Mouse (Mus musculus) activated CD4-positive, CD25-positive, alpha-beta regulatory T cell, adult 9 weeks (primary cell): ENCODE results near the gene Ctsd. TPM values are rescaled to one million over a fixed set of nuclear protein-coding genes. Genes with fewer than 3 reads are reported as not detected.

Source experiments
- polyA plus RNA-seq: library from polyadenylated mRNA; unstranded; fragments of 100-300 nt; shearing (Covaris generic); gene quantifications from one replicate; pipeline ENCODE4 v1.2.1, GENCODE M21; 2017

The Ctsd gene
- 417 TPM for polyA plus RNA-seq

DNA sequence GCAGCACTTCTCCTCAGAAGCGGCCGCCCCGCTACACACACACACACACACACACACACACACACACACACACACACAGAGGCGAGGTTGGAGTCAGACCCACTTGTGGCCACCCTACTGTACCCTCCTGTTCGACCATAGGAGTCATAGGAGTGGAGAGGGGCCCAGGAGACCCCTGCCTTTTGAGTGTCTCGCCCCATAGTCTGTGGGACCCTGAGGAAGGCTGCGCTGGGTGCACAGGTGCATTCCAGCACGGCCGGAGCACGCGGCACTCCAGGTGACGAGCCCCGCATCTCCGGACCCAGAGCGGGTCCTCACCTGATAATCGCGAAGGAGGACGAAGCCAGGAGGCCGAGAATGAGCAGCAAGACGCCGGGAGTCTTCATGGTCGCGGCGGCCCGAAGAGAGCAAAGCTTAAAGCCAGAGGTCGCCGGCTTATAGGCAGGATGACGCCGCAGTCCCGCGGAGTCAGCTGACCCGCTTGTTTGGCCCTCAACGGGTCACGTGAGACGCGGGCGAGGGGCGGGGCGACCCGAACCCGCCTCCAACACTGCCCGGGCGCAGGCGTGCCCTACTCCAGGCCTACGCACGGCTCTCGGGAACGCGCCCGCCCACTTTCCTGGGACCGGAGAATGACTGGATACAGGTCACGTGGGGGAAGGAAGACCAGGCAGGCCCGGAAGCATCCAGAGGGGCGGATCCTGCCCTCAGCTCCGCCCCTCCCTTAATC is at the start of gene Ctsd:
Gene Ctsd, minus strand, starts transcription at position 620 of the 730 bp plus-strand sequence.

DNA sequence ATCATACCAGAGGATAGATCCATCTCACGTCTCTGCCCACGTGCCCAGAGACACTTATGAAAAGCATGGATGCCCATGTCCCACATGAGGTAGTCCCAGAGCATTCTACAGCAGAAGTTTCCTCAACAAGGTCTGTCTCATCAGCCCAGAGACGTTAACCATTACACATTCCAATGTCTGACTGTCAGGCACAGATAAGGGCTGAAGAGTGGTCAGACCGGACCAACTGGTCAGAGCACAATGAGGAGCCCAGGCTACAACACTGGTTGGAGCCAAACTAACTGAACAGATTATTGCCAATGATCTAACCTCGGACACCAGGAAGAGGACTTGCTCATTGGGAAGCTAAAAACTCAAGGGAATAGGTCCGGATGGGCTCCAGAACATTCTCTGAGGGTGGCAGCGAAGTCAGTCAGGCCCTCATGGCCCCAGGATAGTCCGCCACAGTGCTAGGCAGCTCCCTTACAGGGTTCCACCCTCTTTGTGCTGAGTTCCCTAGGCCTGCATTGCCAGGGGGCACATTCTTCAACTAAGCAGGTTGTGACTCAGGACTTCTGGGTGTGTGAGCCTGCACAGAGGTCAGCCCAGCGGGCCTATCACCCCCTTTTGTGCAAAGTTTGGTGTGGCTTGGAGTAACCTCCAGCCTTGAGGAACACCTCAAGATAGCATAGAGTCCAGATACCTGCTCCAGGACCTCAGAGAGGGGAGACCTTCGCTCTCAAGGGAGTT is 46.5 kb upstream of the Ctsd start, which contains the start of gene Syt8:
Gene Syt8, plus strand, starts transcription at position 714 of the 729 bp plus-strand sequence.

GRCm38 (mm10) chr7:142382567-142382966 is 5.3 kb downstream of the Ctsd start, which contains the start of gene Gm49369:
Gene Gm49369, minus strand, starts transcription at chr7:142382667.

DNA sequence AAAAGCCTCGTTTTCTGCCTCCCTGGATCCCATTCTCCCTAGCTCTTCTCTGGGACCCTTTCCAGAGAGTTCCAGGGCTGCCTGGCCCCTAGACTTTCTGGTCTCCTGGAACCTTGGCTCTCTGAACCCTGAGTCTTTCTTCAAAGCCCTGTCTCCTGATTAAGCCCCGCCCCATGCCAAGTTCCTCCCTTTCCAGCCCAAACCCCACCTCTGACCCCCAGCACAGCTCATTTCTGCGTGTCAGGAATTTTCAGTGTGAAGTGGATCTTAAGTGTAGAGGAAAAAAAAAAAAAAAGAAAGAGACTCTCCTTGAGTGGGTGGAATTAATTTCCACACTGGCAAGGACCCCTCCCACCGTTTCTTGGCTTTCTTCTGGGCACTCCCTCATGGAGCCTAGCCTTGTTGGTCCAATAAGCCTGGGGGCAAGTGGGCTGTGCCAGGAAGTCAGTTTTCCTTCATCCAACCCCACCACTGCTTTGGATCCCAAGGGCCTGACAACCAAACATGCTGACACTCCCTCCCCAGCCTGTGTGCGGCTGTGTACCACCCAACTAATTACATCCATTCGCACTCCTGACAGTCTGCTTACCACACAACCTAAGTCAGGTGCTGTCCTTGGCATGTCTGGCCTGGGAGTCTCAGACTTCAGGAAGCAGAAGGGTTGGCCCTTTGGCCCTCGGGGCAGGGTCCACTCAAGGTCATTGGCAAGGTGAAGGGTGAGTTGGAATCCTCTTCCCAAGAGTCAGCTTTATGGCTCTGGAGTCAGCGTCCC is 14.0 kb downstream of the Ctsd start, which contains the start of gene Ifitm10:
Gene Ifitm10, minus strand, starts transcription at position 113 of the 772 bp plus-strand sequence.

Other genes starting within 250 kb of the Ctsd start
- gene Gm45337, start 243.4 kb downstream of the Ctsd start, polyA plus RNA-seq = not detected
- not detected for gene Gm29735, start 230.9 kb downstream of the Ctsd start, polyA plus RNA-seq
- not detected for gene Gm4553, start 222.3 kb downstream of the Ctsd start, polyA plus RNA-seq
- not detected for gene Krtap5-2, start 212.0 kb downstream of the Ctsd start, polyA plus RNA-seq
- not detected for gene Gm10153, start 197.6 kb downstream of the Ctsd start, polyA plus RNA-seq
- gene Krtap5-3, start 186.7 kb downstream of the Ctsd start, polyA plus RNA-seq = not detected
- gene Gm7579, start 176.2 kb downstream of the Ctsd start, polyA plus RNA-seq = not detected
- gene Krtap5-5, start 158.1 kb downstream of the Ctsd start, polyA plus RNA-seq = not detected
- gene Gm40460, start 147.0 kb downstream of the Ctsd start, polyA plus RNA-seq = not detected
- gene Gm2431, start 129.7 kb downstream of the Ctsd start, polyA plus RNA-seq = not detected
- not detected for gene Gm4559, start 113.7 kb downstream of the Ctsd start, polyA plus RNA-seq
- gene Krtap5-1, start 90.9 kb downstream of the Ctsd start, polyA plus RNA-seq = not detected
- gene Krtap5-4, start 84.5 kb downstream of the Ctsd start, polyA plus RNA-seq = not detected
- gene Ifitm10, start 14.3 kb downstream of the Ctsd start, polyA plus RNA-seq = 2.3 TPM
- gene Gm49369, start 5.4 kb downstream of the Ctsd start, polyA plus RNA-seq = not detected
- not detected for gene Syt8, start 46.8 kb upstream of the Ctsd start, polyA plus RNA-seq
- gene Tnni2, start 53.8 kb upstream of the Ctsd start, polyA plus RNA-seq = not detected
- gene Lsp1, start 72.8 kb upstream of the Ctsd start, polyA plus RNA-seq = 1,327 TPM
- 1.7 TPM for gene Tnnt3, start 110.8 kb upstream of the Ctsd start, polyA plus RNA-seq
- gene Mrpl23, start 144.6 kb upstream of the Ctsd start, polyA plus RNA-seq = 4.0 TPM